Mouse (Mus musculus): Measurements from ENCODE around the gene Fam178b. TPM values are rescaled to one million over a fixed set of nuclear protein-coding genes. Genes with fewer than 3 reads are reported as not detected.
A peak's percentile ranks its signal among the peaks of the same experiment; 100 is the strongest.

The Fam178b gene
- polyA plus RNA-seq, 1 experiment from 2014 or later = 0.30 TPM

DNA sequence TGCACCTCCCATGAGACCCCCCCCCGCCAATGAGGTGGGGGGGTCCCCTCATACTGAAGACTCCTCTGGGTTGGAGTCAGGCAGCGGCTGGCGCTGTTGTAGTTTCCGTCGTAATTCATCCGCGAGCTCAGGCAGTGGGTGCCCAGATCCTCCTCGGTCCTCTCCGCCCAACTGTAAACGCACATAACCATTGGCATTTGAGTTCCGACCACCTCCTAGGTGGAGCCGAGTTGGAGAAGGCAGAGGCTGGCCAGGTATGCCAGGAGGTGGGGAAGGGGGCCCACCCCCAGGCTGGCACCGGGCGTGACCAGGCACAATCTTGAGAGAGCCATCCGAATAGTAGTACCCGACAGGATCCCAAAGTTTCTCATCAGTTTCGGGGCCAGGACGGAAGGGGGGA lies 133.5 kb downstream of the Fam178b start:
- no peak for ATAC-seq (replicated peaks; ENCODE audit: low FRiP score)
- H3K9ac ChIP-seq (ENCODE audit: low read depth, low read length) = no peak overlapping the region
- peaks cover 17% of the 10 kb centered on the region for H3K4me1 ChIP-seq (replicated peaks; ENCODE audit: control insufficient read depth, insufficient read depth, low read length)
- DNase-seq (ENCODE audit: low spot score) = no peak
- WGBS = 84% methylated on average over 18 of the region's 18 CpGs
- H3K4me2 ChIP-seq = no peak overlapping the region
- peaks cover 1% of the 10 kb centered on the region for H3K27me3 ChIP-seq (replicated peaks; ENCODE audit: control insufficient read depth, insufficient read depth, low read length)
- no peak overlapping the region for H3K27ac ChIP-seq (ENCODE audit: low read depth, low read length)
- H3K9me3 ChIP-seq (ENCODE audit: control insufficient read depth, low read length) = no peaks in the 10 kb centered on the region
- H3K36me3 ChIP-seq (ENCODE audit: control insufficient read depth, insufficient read depth, low read length) = peaks cover 22% of the 10 kb centered on the region
- no peak overlapping the region for H3K4me3 ChIP-seq (ENCODE audit: low read depth, low read length)

GRCm38 (mm10) chr1:36548771-36549170 lies 134.2 kb downstream of the Fam178b start:
- peaks cover 17% of the 10 kb centered on the region for H3K4me1 ChIP-seq (replicated peaks; ENCODE audit: control insufficient read depth, insufficient read depth, low read length)
- no peak overlapping the region for H3K27ac ChIP-seq (ENCODE audit: low read depth, low read length)
- no peaks in the 10 kb centered on the region; the same call in 1 of the 2 replicates for H3K27me3 ChIP-seq (replicated peaks; ENCODE audit: control insufficient read depth, insufficient read depth, low read length)
- DNase-seq (ENCODE audit: low spot score) (no peak), ATAC-seq (replicated peaks; ENCODE audit: low FRiP score) (no peak)
- no peak overlapping the region for H3K4me2 ChIP-seq
- H3K9ac ChIP-seq (ENCODE audit: low read depth, low read length) = no peak overlapping the region
- H3K36me3 ChIP-seq (ENCODE audit: control insufficient read depth, insufficient read depth, low read length) = peaks cover 22% of the 10 kb centered on the region
- 67% methylated on average over 8 of the region's 8 CpGs for WGBS
- H3K4me3 ChIP-seq (ENCODE audit: low read depth, low read length) = no peak overlapping the region; the same call in 1 of the 2 replicates
- no peaks in the 10 kb centered on the region for H3K9me3 ChIP-seq (ENCODE audit: control insufficient read depth, low read length)

GRCm38 (mm10) chr1:36547981-36548598 lies 134.9 kb downstream of the Fam178b start:
- Histone ChIP-seq H3K4me3 (ENCODE audit: low read depth, low read length) (no peak overlapping the region), H3K9ac (ENCODE audit: low read depth, low read length) (no peak overlapping the region), H3K4me1 (replicated peaks; ENCODE audit: control insufficient read depth, insufficient read depth, low read length) (peaks cover 17% of the 10 kb centered on the region), H3K27ac (ENCODE audit: low read depth, low read length) (no peak overlapping the region), H3K36me3 (ENCODE audit: control insufficient read depth, insufficient read depth, low read length) (peaks cover 16% of the 10 kb centered on the region; the same call in 1 of the 2 replicates), H3K27me3 (replicated peaks; ENCODE audit: control insufficient read depth, insufficient read depth, low read length) (no peaks in the 10 kb centered on the region; the same call in 1 of the 2 replicates), H3K9me3 (ENCODE audit: control insufficient read depth, low read length) (no peaks in the 10 kb centered on the region), H3K4me2 (no peak overlapping the region)
- DNase-seq (ENCODE audit: low spot score) = no peak
- WGBS = 59% methylated on average over 9 of the region's 9 CpGs
- no peak for ATAC-seq (replicated peaks; ENCODE audit: low FRiP score)

GRCm38 (mm10) chr1:36546888-36547471 lies 136.0 kb downstream of the Fam178b start, which contains the start of gene Ankrd39:
Gene Ankrd39 (minus strand): TSS chr1:36547445.
- H3K9ac ChIP-seq (ENCODE audit: low read depth, low read length) = peak within 1 kb of the TSS; percentile 75
- peaks cover 14% of the 10 kb centered on the region; the same call in 1 of the 2 replicates for H3K36me3 ChIP-seq (ENCODE audit: control insufficient read depth, insufficient read depth, low read length)
- peaks cover 17% of the 10 kb centered on the region for H3K4me1 ChIP-seq (replicated peaks; ENCODE audit: control insufficient read depth, insufficient read depth, low read length)
- under 1% methylated on average over 43 of the region's 43 CpGs for WGBS
- no peak within 1 kb of the TSS; the same call in 1 of the 2 replicates for H3K27ac ChIP-seq (ENCODE audit: low read depth, low read length)
- peak within 1 kb of the TSS; percentile 71 for H3K4me2 ChIP-seq
- DNase-seq (ENCODE audit: low spot score) = peak; percentile 91
- H3K27me3 ChIP-seq (replicated peaks; ENCODE audit: control insufficient read depth, insufficient read depth, low read length) = no peaks in the 10 kb centered on the region; the same call in 1 of the 2 replicates
- H3K9me3 ChIP-seq (ENCODE audit: control insufficient read depth, low read length) = no peaks in the 10 kb centered on the region
- peak within 1 kb of the TSS; percentile 76 for H3K4me3 ChIP-seq (ENCODE audit: low read depth, low read length)
- peak; percentile 98 for ATAC-seq (replicated peaks; ENCODE audit: low FRiP score)

DNA sequence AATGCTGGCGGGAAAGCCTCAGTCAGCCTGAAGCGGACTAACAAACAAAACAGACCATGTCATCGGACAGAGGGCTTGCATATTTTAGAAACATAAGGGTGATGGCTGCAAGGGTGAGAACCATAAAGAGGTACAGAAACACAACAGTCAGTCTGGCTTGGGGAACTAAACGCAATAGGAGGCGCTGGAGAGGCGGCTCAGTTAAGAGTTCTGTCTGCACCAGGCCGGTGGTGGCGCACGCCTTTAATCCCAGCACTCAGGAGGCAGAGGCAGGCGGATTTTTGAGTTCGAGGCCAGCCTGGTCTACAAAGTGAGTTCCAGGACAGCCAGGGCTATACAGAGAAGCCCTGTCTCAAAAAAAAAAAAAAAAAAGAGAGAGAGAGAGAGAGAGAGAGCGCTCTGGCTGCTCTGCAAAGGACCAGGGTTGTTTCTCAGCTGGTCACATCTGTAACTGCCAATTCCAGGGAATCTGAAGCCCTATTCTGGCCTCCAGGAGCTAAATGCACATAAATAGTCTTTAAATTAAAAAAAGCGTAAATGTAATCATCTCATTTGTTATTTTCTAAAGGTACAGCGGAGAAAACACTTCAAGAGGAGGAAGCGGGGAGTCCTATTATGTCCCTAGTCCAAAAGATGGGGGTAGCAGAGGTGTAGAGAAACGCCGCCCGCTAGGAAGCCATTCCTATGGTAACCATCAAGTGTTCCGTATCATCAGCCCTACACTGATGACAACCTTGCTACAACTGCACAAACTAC lies 137.0 kb downstream of the Fam178b start:
- Histone ChIP-seq H3K27me3 (replicated peaks; ENCODE audit: control insufficient read depth, insufficient read depth, low read length) (no peaks in the 10 kb centered on the region; the same call in 1 of the 2 replicates), H3K4me1 (replicated peaks; ENCODE audit: control insufficient read depth, insufficient read depth, low read length) (peaks cover 17% of the 10 kb centered on the region), H3K27ac (ENCODE audit: low read depth, low read length) (no peak overlapping the region), H3K9me3 (ENCODE audit: control insufficient read depth, low read length) (no peaks in the 10 kb centered on the region), H3K4me2 (peak overlapping the region; percentile 71), H3K36me3 (ENCODE audit: control insufficient read depth, insufficient read depth, low read length) (peaks cover 15% of the 10 kb centered on the region), H3K9ac (ENCODE audit: low read depth, low read length) (peak overlapping the region; percentile 75), H3K4me3 (ENCODE audit: low read depth, low read length) (peak overlapping the region; percentile 76)
- no peak for ATAC-seq (replicated peaks; ENCODE audit: low FRiP score)
- 59% methylated on average over 19 of the region's 19 CpGs for WGBS
- DNase-seq (ENCODE audit: low spot score) = no peak

DNA sequence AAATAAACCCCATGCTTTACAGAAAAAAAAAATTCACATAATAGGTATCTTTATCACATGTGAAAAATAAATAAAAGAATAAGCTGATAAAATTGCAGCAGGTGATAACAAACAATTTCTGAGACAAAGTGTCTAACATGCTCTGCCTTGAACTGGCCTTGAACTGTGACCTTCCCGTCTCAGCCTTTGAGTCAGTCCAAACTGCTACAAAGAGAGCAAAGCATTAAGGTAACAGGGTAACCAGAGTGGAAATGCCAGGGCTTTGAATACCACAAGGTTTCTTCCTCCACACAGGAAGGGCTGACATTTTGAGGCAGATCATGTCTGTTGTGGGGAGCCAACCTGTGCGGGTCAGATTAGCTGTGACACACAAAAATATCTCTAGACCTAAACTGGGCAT lies 137.6 kb downstream of the Fam178b start:
- ATAC-seq (replicated peaks; ENCODE audit: low FRiP score) = no peak

DNA sequence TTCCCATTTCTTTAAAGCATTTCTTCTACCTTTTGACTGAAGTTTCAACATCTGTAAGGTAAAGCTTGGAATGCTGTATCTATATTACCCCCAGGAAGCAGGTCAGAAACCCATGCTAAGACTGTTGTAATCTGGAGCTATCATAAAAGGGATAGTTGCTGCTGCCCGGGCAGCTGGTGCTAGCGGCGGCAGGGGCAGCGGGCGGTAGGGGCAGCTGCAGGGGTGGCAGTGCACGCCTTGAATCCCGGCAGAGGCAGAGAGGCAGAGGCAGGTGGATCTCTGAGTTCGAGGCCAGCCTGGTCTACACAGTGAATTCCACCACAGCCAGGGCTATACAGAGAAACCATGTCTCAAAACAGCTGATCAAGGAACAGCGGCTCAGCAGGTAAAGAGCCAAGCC lies 140.1 kb downstream of the Fam178b start:
- H3K4me1 ChIP-seq (replicated peaks; ENCODE audit: control insufficient read depth, insufficient read depth, low read length) = peaks cover 14% of the 10 kb centered on the region
- DNase-seq (ENCODE audit: low spot score) (no peak), ATAC-seq (replicated peaks; ENCODE audit: low FRiP score) (no peak)
- H3K4me3 ChIP-seq (ENCODE audit: low read depth, low read length) = no peak overlapping the region
- no peaks in the 10 kb centered on the region for H3K27me3 ChIP-seq (replicated peaks; ENCODE audit: control insufficient read depth, insufficient read depth, low read length)
- no peak overlapping the region for H3K9ac ChIP-seq (ENCODE audit: low read depth, low read length)
- WGBS = 95% methylated on average over 9 of the region's 9 CpGs
- no peak overlapping the region for H3K27ac ChIP-seq (ENCODE audit: low read depth, low read length)
- H3K36me3 ChIP-seq (ENCODE audit: control insufficient read depth, insufficient read depth, low read length) = peaks cover 10% of the 10 kb centered on the region
- no peaks in the 10 kb centered on the region for H3K9me3 ChIP-seq (ENCODE audit: control insufficient read depth, low read length)
- H3K4me2 ChIP-seq = no peak overlapping the region

More for the DNA sequence above, 137.6 kb downstream of the Fam178b start:
- H3K9ac ChIP-seq (ENCODE audit: low read depth, low read length) = no peak overlapping the region
- peaks cover 10% of the 10 kb centered on the region for H3K36me3 ChIP-seq (ENCODE audit: control insufficient read depth, insufficient read depth, low read length)
- 55% methylated on average over 2 of the region's 2 CpGs for WGBS
- no peak for DNase-seq (ENCODE audit: low spot score)
- peak overlapping the region; percentile 71 for H3K4me2 ChIP-seq
- no peaks in the 10 kb centered on the region for H3K9me3 ChIP-seq (ENCODE audit: control insufficient read depth, low read length)
- no peak overlapping the region for H3K4me3 ChIP-seq (ENCODE audit: low read depth, low read length)
- no peaks in the 10 kb centered on the region for H3K27me3 ChIP-seq (replicated peaks; ENCODE audit: control insufficient read depth, insufficient read depth, low read length)
- H3K27ac ChIP-seq (ENCODE audit: low read depth, low read length) = no peak overlapping the region
- H3K4me1 ChIP-seq (replicated peaks; ENCODE audit: control insufficient read depth, insufficient read depth, low read length) = peaks cover 17% of the 10 kb centered on the region

GRCm38 (mm10) chr1:36541844-36542243 lies 141.1 kb downstream of the Fam178b start:
- ATAC-seq (replicated peaks; ENCODE audit: low FRiP score) (no peak), DNase-seq (ENCODE audit: low spot score) (no peak)
- Histone ChIP-seq H3K27ac (ENCODE audit: low read depth, low read length) (no peak overlapping the region), H3K4me1 (replicated peaks; ENCODE audit: control insufficient read depth, insufficient read depth, low read length) (peaks cover 10% of the 10 kb centered on the region; the same call in 1 of the 2 replicates), H3K4me2 (no peak overlapping the region), H3K9ac (ENCODE audit: low read depth, low read length) (no peak overlapping the region), H3K9me3 (ENCODE audit: control insufficient read depth, low read length) (no peaks in the 10 kb centered on the region), H3K36me3 (ENCODE audit: control insufficient read depth, insufficient read depth, low read length) (peaks cover 10% of the 10 kb centered on the region), H3K4me3 (ENCODE audit: low read depth, low read length) (no peak overlapping the region), H3K27me3 (replicated peaks; ENCODE audit: control insufficient read depth, insufficient read depth, low read length) (no peaks in the 10 kb centered on the region)
- 93% methylated on average over 16 of the region's 16 CpGs for WGBS

Measured in liver, embryonic 11.5 days (tissue).